Mouse (Mus musculus) lung, postnatal 36 days (tissue): ENCODE measurements around the gene Ergic1.

ENCODE experiments used
- DNase-seq: peaks from one replicate; pipeline ENCODE4 v3.0.0; 2022; ENCODE audit warnings: mixed read lengths

Ergic1 gene

DNA sequence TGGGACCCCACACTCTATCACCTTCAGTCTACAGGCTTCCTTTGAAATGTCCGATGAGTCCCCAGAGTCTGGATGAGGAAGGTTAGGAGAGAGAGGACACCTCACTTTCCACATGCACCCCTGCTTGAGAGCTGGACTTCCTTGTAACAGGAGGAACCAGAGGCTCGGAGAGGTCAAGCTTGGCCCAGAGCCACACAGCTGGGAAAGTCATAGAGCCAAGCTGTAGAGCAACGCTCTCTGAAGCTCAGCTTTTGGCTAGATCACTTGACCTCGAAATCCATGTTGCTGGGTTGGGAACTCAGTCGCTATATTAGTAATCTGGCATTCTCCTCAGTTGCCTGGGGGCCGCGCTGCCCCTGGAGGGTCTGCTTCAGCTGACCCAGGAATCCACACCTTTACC is 15.5 kb downstream of the Ergic1 start:
- peak; percentile 74 for DNase-seq

DNA sequence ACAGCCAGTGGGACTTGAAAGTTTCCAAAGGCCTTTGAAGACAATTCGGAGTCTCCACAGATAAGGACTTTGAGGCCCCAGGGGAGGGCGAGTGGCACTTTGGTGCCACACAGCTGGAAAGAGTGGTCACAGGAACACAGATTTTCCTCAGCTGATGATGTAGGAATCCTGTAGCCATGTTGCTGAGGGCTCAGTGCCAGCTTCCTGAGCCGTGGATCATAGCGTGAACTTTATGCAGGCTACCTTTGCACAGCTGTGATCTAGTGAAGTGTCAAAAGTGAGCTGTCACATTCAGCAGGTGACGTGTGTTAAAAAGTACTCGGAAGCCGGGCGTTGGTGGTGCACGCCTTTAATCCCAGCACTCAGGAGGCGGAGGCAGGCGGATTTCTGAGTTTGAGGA is 16.0 kb downstream of the Ergic1 start:
- DNase-seq, result no peak

DNA sequence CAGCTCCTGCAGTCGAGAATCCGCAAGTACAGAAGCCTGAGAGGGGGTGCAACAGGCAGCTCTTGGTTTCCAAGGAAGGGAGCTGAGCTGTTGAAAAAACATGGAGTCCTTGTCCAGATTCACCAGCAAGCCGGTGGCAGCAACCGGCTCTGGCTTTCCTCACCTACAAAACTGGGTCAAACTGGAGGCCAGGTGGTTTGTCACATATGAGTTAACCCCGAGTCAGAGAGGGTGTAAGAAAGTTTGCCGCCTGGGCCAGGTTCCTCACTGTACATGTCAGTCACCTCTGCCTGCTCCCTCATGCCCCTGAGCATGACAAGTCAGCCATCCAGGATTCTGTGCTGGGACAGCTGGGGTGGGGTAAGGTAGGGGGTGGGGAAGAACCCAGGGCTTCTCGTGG is 16.9 kb downstream of the Ergic1 start:
- no peak for DNase-seq

GRCm38 (mm10) chr17:26578771-26579170 is 17.5 kb downstream of the Ergic1 start:
- DNase-seq, result no peak

DNA sequence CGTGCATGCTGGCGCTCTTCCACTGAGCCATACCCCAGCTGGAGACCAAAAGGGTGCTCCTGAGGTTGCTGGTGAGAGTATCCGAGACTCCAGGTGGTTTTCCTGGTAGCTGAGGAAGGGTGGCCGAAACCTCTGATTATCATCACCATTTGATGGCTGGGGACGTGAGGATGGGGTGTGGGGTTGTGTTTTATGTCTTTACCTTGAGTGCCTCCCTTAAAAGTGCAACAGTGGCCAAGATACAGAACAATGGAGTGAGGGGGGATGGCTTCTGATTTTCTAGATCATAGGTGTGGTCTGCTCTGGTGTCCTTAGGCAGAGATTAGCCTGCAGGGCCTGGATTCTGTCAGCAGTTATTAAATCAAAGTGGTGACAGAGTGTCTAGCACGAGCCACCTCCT is 18.1 kb downstream of the Ergic1 start:
- no peak for DNase-seq

DNA sequence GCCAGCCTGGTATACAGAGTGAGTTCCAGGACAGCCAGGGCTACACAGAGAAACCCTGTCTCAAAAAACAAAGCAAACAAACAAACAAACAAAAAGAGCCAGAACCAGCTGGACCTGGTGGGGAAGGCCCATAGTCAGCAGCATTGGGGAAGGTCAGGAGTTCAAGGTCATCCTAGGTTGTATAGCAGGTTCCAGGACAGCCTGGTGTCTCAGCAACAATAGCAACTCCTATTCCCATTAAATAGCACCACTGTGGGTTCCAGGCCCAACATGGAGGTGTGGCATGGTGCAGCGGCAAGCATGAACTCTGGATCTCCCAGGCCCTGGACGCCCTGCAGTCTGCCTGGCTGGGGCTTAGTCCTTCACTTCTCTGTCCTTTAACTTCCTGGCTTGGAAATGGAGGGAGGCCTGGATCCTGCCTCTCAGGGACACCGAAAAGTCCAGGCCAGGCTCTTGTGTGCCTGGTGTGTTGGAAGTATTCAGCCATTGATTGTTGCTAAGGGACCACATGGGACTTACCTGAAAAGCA is 19.6 kb downstream of the Ergic1 start:
- DNase-seq, result no peak

GRCm38 (mm10) chr17:26582297-26582696 is 21.0 kb downstream of the Ergic1 start:
- DNase-seq, result peak; percentile 85

DNA sequence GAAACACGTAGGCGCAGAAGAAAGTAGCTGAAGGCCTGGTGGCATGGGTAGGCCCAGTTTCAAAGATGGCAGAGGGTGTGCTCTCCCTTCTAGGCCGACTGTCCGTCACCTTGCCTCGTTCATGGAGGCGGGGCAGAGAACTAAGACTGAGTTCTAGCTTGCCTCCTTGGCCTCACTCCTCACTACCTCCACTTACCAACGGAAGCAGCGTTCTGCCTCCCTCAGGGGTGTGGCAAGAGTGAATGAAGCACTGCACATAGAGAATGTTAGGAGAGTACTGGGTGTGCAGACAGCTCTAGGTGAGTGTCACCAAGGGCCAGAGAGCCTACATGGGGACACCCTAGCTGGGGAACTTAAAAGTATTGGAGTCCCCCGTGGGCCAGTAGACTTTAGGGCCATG is 21.8 kb downstream of the Ergic1 start:
- DNase-seq, result no peak

- DNase-seq, result peak; percentile 42
Observed at GRCm38 (mm10) chr17:26583606-26584005, 22.3 kb downstream of the Ergic1 start.

- DNase-seq, result no peak
Observed at GRCm38 (mm10) chr17:26584063-26584462, 22.8 kb downstream of the Ergic1 start.

DNA sequence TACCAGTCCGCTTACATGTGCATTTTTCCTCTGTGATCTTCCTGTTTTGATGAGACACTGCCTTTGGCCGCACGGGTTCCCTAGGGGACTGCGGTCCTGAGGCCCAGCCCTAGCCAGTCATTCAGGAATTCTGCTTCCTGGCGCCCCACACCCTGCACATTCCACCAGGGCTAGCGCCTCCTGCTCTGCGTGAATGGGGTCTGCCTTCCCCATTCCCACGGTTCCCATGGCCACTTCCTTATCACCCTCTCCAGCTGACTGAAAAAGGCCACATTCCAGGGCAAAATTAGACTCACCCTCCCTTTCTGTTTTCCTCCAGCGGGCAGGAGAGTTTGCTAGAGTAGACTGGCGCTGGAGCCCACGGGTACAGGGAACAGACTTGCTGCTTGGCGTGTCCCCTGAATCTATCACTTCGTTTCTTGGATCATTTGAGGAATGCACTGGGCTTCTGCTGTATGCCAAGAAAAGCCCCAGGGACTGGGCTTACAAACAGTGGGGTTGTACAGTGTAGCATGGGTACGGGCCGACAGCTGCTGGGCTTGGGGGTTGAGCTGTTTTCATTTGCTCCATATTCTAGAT is 23.4 kb downstream of the Ergic1 start:
- DNase-seq, result peak; percentile 86

GRCm38 (mm10) chr17:26587961-26588487 is 26.7 kb downstream of the Ergic1 start:
- DNase-seq, result no peak

GRCm38 (mm10) chr17:26592510-26592909 is 31.2 kb downstream of the Ergic1 start:
- peak; percentile 77 for DNase-seq

DNA sequence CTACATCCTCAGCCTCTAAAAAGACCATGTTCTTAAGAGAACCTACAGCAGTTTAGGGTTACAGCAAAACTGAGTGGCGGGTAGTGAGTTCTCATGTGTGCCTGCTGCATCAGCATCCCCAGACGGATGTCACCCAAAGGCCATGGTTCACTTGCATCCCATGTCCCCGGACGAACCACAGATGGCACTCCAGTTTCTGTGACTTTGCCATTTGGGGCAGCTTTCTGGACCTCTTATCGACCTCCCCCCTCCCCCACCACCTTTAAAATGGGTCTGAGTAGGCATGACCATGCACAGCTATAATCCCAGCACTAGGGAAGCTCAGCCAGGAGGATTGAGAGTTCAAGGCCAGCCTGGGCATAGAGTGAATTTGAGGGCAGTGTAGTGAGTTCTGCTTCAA is 31.9 kb downstream of the Ergic1 start:
- DNase-seq, result no peak

DNA sequence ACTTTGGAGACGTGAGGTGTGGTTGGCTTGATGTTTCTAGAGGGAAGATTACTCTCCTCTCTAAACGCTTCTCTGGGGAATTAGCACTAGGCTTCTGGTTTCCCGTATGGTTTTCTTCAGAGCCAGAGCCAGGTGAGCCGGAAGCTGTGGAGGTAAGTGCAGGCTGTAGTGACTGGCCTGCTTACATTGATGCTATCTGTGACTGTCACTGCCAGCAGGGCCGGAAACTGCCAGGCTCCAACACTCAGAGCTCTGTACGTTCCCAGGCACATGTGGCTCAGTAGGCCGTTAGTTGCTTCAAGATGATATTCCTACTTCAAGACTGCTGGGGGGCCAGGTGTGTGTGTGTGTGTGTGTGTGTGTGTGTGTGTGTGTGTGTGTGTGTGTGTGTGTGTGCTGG is 32.9 kb downstream of the Ergic1 start:
- DNase-seq, result no peak

DNA sequence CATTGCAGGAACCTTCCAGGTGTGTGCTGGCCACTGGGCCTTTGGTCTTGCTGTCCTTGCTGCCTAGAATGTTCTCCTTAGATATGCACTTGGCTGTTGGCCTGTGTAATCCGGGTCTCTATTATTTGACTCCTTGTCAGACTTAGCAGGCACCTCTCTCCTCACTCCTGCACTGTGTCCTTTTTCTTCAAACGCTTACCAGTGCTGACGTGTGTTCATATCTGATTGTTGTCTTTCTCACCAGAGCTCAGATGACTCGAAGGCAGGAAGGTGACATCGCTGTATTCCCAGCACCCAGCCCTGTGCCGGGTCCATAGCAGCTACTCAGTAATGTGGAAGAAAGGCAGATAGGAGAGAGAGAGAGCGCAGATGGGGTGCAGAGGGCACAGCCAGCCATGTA is 33.7 kb downstream of the Ergic1 start:
- DNase-seq, result no peak

GRCm38 (mm10) chr17:26595448-26596167 is 34.3 kb downstream of the Ergic1 start:
- peak; percentile 66 for DNase-seq

GRCm38 (mm10) chr17:26596168-26596658 is 34.9 kb downstream of the Ergic1 start:
- peak; percentile 65 for DNase-seq

DNA sequence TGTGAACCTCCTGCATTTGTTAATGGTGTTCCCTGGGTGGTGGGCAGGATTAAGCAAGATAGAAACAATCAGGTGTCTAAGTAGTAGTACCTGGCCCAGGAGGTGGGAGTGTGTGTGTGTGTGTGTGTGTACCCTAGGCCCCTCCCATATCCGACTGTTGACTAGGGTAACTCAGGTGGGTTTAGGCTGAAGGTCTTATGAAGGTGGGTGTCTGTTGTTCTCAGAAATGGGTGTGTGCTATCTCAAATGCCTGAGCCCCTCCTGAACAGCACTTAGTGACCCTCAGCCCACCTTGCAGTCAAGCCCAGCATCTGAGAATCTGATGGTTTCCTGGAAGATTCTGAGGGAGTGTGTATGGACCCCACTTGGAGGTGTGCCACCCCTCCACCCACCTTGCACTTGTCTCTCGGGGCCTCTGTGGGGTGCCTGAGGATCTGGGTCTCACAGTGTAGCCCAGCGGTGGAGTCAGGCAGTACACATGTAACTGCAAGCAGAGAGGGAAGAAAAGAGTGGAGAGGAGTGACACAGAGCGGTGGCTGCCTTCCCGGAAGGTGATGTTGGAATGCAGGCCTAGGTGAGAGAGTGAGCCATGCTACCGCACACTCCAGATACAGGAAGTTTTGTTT is 35.7 kb downstream of the Ergic1 start:
- DNase-seq, result no peak

DNA sequence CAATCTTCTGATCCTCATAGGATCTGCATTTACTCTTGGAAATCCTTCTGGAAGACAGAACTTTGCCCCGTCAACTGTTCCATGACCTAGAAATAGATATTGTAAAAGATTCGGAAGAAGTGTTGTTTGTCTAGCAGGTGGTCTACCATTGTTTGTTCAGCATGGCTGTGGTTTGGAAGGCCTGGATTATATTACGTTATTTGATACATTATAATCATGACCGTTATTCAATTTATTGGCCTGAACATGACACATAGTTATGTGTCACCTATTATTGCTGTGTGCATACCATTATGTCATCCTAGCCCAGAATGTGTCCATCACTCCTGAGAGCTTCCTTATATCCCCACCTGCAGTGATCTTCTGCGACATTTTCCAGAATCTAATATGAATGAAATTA is 37.6 kb downstream of the Ergic1 start:
- no peak for DNase-seq

DNA sequence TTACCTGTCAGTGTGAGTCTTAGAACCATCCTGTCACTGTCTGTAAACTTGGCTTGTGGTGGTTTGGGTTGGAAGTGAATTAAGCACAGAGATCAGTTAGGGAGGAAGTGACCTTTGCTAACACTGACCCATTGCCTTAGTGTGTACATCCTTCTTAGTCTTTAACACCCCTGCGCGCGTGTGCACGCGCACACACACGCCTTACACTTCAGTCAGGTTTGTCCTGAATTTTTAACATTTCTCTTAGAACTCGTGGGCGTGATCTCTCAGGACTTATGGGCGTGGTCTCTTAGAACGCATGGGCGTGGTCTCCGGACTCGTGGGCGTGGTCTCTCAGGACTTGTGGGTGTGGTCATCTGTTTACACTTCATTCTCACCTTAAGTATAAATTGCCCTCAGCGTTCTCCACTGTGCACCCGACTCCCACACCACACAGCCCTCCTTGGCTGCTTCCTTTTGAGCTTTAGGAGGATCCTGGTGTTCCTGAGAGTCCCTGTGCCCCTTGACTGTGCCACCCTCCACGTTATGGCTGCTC is 39.7 kb downstream of the Ergic1 start:
- DNase-seq, result peak; percentile 75

DNA sequence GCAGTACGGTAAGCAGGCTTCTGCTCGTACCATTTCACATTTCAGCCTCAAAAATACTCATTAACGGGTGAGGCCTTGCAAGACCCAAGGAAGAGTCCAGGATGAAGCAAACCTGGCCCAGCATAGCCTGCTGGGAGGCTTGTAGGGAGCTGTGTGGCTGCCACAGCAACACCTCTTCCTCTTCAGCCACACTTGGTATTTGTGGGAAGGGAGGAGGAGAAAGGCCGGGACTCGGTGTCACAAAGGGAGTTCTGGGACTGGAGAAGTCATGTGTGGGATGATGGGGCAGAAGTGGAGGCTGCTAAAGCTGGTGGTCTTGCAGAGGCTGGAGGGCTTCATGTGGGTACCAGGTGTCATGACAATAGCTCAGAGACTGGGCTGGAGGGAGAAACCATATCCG is 40.2 kb downstream of the Ergic1 start:
- peak; percentile 52 for DNase-seq

GRCm38 (mm10) chr17:26601926-26602325 is 40.6 kb downstream of the Ergic1 start:
- DNase-seq, result no peak
